Mouse (Mus musculus): Measurements from ENCODE around the gene Pxn. TPM values are rescaled to one million over a fixed set of nuclear protein-coding genes. Genes with fewer than 3 reads are reported as not detected.
A peak's percentile ranks its signal among the peaks of the same experiment; 100 is the strongest.

The Pxn gene
- polyA plus RNA-seq, 1 experiment from 2014 or later, result 25.2 TPM

- Histone ChIP-seq H3K27me3 (ENCODE audit: insufficient read depth, low read length) (no peaks in the 10 kb centered on the region), H3K9me3 (ENCODE audit: low read depth, low read length) (no peaks in the 10 kb centered on the region), H3K36me3 (ENCODE audit: insufficient read depth) (peaks cover 64% of the 10 kb centered on the region), H3K9ac (no peak overlapping the region), H3K4me3 (ENCODE audit: low read depth, low read length) (no peak overlapping the region), H3K4me1 (ENCODE audit: insufficient read depth) (no peaks in the 10 kb centered on the region), H3K27ac (ENCODE audit: low read depth) (no peak overlapping the region), H3K4me2 (no peak overlapping the region)
- WGBS, result 84% methylated on average over 13 of the region's 13 CpGs
- TF ChIP-seq CTCF (IDR thresholded peaks at IDR 0.05; ENCODE audit: low read depth), result no peak
- ATAC-seq (ENCODE audit: insufficient read depth) (no peak), DNase-seq (no peak)
These were observed 45.3 kb downstream of the Pxn start for GRCm38 (mm10) chr5:115551799-115552198.

- WGBS, result 86% methylated on average over 33 of the region's 33 CpGs
- Histone ChIP-seq H3K27ac (ENCODE audit: low read depth) (no peak overlapping the region), H3K36me3 (ENCODE audit: insufficient read depth) (peaks cover 44% of the 10 kb centered on the region), H3K9ac (no peak overlapping the region), H3K27me3 (ENCODE audit: insufficient read depth, low read length) (no peaks in the 10 kb centered on the region), H3K4me2 (no peak overlapping the region), H3K9me3 (ENCODE audit: low read depth, low read length) (no peaks in the 10 kb centered on the region), H3K4me1 (ENCODE audit: insufficient read depth) (no peaks in the 10 kb centered on the region), H3K4me3 (ENCODE audit: low read depth, low read length) (no peak overlapping the region)
- no peak for DNase-seq
- no peak for ATAC-seq (ENCODE audit: insufficient read depth)
- no peak for TF ChIP-seq CTCF (IDR thresholded peaks at IDR 0.05; ENCODE audit: low read depth)
These were observed 47.4 kb downstream of the Pxn start for GRCm38 (mm10) chr5:115553801-115554420.

GRCm38 (mm10) chr5:115554536-115555291, 48.2 kb downstream of the Pxn start:
- no peak overlapping the region for H3K27ac ChIP-seq (ENCODE audit: low read depth)
- H3K9ac ChIP-seq, result no peak overlapping the region
- DNase-seq (no peak), ATAC-seq (ENCODE audit: insufficient read depth) (no peak)
- H3K27me3 ChIP-seq (ENCODE audit: insufficient read depth, low read length), result no peaks in the 10 kb centered on the region
- no peaks in the 10 kb centered on the region for H3K4me1 ChIP-seq (ENCODE audit: insufficient read depth)
- H3K4me3 ChIP-seq (ENCODE audit: low read depth, low read length), result no peak overlapping the region
- 87% methylated on average over 18 of the region's 18 CpGs for WGBS
- H3K36me3 ChIP-seq (ENCODE audit: insufficient read depth), result peaks cover 36% of the 10 kb centered on the region
- no peak overlapping the region for H3K4me2 ChIP-seq
- TF ChIP-seq CTCF (IDR thresholded peaks at IDR 0.05; ENCODE audit: low read depth), result no peak
- H3K9me3 ChIP-seq (ENCODE audit: low read depth, low read length), result no peaks in the 10 kb centered on the region

- H3K27me3 ChIP-seq (ENCODE audit: insufficient read depth, low read length), result no peaks in the 10 kb centered on the region
- no peak overlapping the region for H3K27ac ChIP-seq (ENCODE audit: low read depth)
- H3K9me3 ChIP-seq (ENCODE audit: low read depth, low read length), result no peaks in the 10 kb centered on the region
- peak overlapping the region; percentile 23; the same call in 1 of the 2 replicates for H3K4me2 ChIP-seq
- no peak overlapping the region for H3K4me3 ChIP-seq (ENCODE audit: low read depth, low read length)
- DNase-seq (peak; percentile 92), ATAC-seq (ENCODE audit: insufficient read depth) (no peak)
- H3K9ac ChIP-seq, result no peak overlapping the region
- H3K4me1 ChIP-seq (ENCODE audit: insufficient read depth), result peaks cover 6% of the 10 kb centered on the region; the same call in 1 of the 2 replicates
- 9% methylated on average over 8 of the region's 8 CpGs for WGBS
- TF ChIP-seq CTCF (IDR thresholded peaks at IDR 0.05; ENCODE audit: low read depth), result peak; percentile 100
- H3K36me3 ChIP-seq (ENCODE audit: insufficient read depth), result peaks cover 44% of the 10 kb centered on the region
These were observed 49.7 kb downstream of the Pxn start for GRCm38 (mm10) chr5:115556217-115556616.

GRCm38 (mm10) chr5:115558182-115558794, 51.8 kb downstream of the Pxn start:
- DNase-seq (no peak), ATAC-seq (ENCODE audit: insufficient read depth) (no peak)
- 89% methylated on average over 14 of the region's 14 CpGs for WGBS
- no peak for TF ChIP-seq CTCF (IDR thresholded peaks at IDR 0.05; ENCODE audit: low read depth)
- no peak overlapping the region for H3K27ac ChIP-seq (ENCODE audit: low read depth)
- no peak overlapping the region for H3K4me2 ChIP-seq
- no peaks in the 10 kb centered on the region for H3K9me3 ChIP-seq (ENCODE audit: low read depth, low read length)
- H3K4me3 ChIP-seq (ENCODE audit: low read depth, low read length), result no peak overlapping the region
- no peaks in the 10 kb centered on the region for H3K27me3 ChIP-seq (ENCODE audit: insufficient read depth, low read length)
- H3K4me1 ChIP-seq (ENCODE audit: insufficient read depth), result peaks cover 6% of the 10 kb centered on the region; the same call in 1 of the 2 replicates
- no peak overlapping the region for H3K9ac ChIP-seq
- peaks cover 47% of the 10 kb centered on the region for H3K36me3 ChIP-seq (ENCODE audit: insufficient read depth)

GRCm38 (mm10) chr5:115559237-115560101, 53.0 kb downstream of the Pxn start, which contains the start of gene Rplp0:
Gene Rplp0, plus strand, starts transcription at chr5:115559467.
- DNase-seq (peak; percentile 100), ATAC-seq (ENCODE audit: insufficient read depth) (peak; percentile 98)
- Histone ChIP-seq H3K4me3 (ENCODE audit: low read depth, low read length) (peak within 1 kb of the TSS; percentile 91), H3K4me2 (peak within 1 kb of the TSS; percentile 98), H3K4me1 (ENCODE audit: insufficient read depth) (peaks cover 6% of the 10 kb centered on the region; the same call in 1 of the 2 replicates), H3K36me3 (ENCODE audit: insufficient read depth) (peaks cover 46% of the 10 kb centered on the region), H3K27me3 (ENCODE audit: insufficient read depth, low read length) (no peaks in the 10 kb centered on the region), H3K9ac (peak within 1 kb of the TSS; percentile 96), H3K9me3 (ENCODE audit: low read depth, low read length) (no peaks in the 10 kb centered on the region), H3K27ac (ENCODE audit: low read depth) (peak within 1 kb of the TSS; percentile 87)
- peak; percentile 99 for TF ChIP-seq CTCF (IDR thresholded peaks at IDR 0.05; ENCODE audit: low read depth)
- under 1% methylated on average over 78 of the region's 78 CpGs for WGBS
